Mouse (Mus musculus): ENCODE results near the gene Ncoa3.

The Ncoa3 gene

GRCm38 (mm10) chr2:166100309-166101262, 108.2 kb downstream of the Ncoa3 start:
- peak; percentile 69 for DNase-seq (ENCODE audit: low read depth, low spot score)

- no peak for DNase-seq (ENCODE audit: low read depth, low spot score)
Measured at GRCm38 (mm10) chr2:166102893-166103292, 110.5 kb downstream of the Ncoa3 start.

DNA sequence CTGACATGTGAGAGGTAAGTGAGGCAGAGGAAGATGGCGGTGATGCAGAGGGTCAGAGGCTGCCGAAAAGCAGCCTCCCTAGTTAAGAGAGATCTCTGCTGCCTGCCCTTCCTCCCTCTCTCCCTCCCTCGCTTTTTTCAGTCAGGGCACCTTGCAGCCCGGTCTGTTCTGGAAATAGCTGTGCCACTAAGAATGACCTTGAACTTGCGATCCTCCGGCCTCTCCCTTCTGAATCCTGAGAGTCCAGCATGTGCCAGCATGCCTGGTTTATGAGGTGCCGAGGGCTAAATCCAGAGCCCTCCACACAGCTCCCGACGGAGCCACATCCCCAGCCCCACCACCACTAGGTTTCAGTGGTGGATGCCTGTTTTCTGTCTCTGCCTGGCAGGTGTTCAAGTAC, 113.5 kb downstream of the Ncoa3 start:
- DNase-seq (ENCODE audit: low read depth, low spot score), result no peak

DNA sequence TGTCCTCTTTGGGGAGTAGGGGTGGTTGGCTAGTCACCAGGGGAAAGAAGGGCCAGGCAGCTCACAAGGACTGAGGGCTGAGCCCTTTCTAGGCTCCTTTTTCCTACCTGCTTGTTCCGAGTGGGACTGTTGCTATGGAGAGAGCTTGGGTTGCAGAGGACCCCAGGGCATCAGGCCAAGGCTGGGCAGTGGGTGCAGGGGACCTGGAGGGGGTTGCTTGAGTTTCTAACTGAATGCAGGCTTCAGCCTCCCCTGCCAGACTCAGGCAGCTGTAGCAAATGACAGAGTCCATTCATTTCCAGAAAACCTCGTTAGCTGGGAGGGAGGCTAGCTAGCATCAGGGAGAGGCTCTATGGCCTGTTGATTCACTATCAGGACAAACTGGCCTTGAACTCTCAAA, 114.2 kb downstream of the Ncoa3 start:
- no peak for DNase-seq (ENCODE audit: low read depth, low spot score)

- peak; percentile 53 for DNase-seq (ENCODE audit: low read depth, low spot score)
Measured at GRCm38 (mm10) chr2:166107911-166108310, 115.5 kb downstream of the Ncoa3 start.

- DNase-seq (ENCODE audit: low read depth, low spot score), result peak; percentile 91
Measured at GRCm38 (mm10) chr2:166108326-166108725, 115.9 kb downstream of the Ncoa3 start.

DNA sequence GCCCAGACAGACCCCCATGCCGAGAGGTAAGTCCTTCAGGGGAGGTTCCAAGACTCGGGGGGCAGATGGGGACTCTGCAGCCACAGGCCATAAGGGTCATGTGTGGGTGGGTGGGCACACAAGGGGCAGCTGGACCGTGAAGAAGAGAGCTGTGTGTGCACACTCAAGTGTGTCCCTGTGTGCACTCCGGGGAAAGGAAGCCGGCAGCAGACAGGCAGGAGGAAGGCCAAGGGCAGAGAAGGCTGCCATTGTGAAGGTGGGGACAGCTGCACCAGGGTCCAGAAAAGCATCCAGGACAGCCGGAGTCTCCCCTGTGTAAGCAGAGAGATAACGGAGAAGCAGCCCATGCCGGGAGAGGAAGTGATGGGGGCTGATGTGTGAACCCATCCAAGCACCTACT, 118.3 kb downstream of the Ncoa3 start:
- no peak for DNase-seq (ENCODE audit: low read depth, low spot score)

GRCm38 (mm10) chr2:166111238-166111637, 118.8 kb downstream of the Ncoa3 start:
- no peak for DNase-seq (ENCODE audit: low read depth, low spot score)

- DNase-seq (ENCODE audit: low read depth, low spot score), result no peak
Measured at GRCm38 (mm10) chr2:166111831-166112250, 119.4 kb downstream of the Ncoa3 start.

DNA sequence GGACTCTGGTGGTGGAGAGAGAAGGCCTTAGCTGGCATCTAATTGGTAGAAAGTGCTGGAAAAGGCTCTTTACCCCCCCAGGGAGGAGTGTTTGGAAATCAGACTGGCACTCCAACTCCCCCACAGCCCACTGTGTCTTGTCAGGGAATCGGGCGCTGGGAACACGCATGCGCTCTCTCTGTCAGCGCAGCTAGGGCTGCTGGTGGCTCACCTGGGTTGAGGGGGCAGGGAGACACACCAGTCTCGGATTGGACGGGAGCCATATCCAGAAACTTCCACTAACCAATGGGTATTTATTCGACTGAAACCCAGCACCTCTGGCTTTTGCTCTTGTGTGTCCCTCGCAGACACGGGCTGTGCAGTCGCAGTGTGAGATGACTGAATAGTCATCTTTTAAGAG, 120.5 kb downstream of the Ncoa3 start:
- DNase-seq (ENCODE audit: low read depth, low spot score), result no peak

- DNase-seq (ENCODE audit: low read depth, low spot score), result no peak
Measured at GRCm38 (mm10) chr2:166115571-166116277, 123.3 kb downstream of the Ncoa3 start.

GRCm38 (mm10) chr2:166116278-166116608, 123.8 kb downstream of the Ncoa3 start:
- DNase-seq (ENCODE audit: low read depth, low spot score), result no peak

DNA sequence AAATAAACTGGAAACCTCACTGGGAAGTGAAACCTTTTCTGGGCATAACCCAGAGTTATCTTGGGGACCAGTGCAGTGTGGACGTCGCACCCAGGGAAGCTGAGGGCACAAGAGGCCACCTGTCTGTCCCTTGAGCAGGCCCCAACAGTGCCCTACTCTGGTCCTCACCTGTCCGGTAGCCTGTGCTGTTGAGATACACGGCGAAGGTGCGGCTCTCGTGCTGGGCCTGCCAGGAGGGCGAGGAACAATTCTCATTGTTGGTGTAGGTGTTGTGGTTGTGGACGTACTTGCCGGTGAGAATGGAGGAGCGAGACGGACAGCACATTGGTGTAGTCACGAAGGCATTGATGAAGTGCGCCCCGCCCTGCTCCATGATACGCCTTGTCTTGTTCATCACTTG, 124.3 kb downstream of the Ncoa3 start:
- no peak for DNase-seq (ENCODE audit: low read depth, low spot score)

GRCm38 (mm10) chr2:166119992-166120391, 127.6 kb downstream of the Ncoa3 start:
- no peak for DNase-seq (ENCODE audit: low read depth, low spot score)

- peak; percentile 54 for DNase-seq (ENCODE audit: low read depth, low spot score)
Measured at GRCm38 (mm10) chr2:166121681-166122355, 129.4 kb downstream of the Ncoa3 start.

DNA sequence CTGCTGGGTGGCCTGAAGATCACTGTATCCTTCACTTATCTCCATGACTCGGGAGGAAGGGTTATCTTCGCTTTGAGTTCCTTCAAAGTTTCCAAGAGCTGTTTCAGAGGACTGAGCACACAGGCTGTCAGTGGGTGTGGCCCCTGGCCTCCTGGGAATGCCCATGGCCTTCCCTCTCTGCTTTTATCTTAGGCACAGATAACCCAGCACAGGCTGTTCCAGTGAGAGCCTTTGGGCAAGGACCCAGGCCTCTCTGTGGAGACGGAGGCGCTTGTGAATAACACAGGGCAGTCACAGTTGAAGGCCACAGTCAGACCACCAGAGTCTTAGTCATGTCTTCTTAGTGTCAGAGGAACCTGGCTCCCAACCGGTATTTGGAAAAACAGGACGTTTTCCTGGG, 130.3 kb downstream of the Ncoa3 start:
- no peak for DNase-seq (ENCODE audit: low read depth, low spot score)

Data from brain, adult 2 months (tissue).